Mouse (Mus musculus) spleen, adult 2 months (tissue): Measurements from ENCODE around the gene Nit2. TPM values are rescaled to one million over a fixed set of nuclear protein-coding genes. Genes with fewer than 3 reads are reported as not detected.
A peak's percentile ranks its signal among the peaks of the same experiment; 100 is the strongest.

Experiments
- DNase-seq, 2 experiments: peaks; one replicate each; pipeline versions ENCODE4 v3.0.0 to v3.0.0-alpha.2; 2012 to 2021; ENCODE audit warnings: low spot score in 2 of 2, low read depth in 1 of 2
- H3K27ac ChIP-seq: fragments of 200-500 bp; 2 replicates; pipeline ENCODE4 v1.5.1; 2012; ENCODE audit warnings: low read length, inconsistent platforms; ENCODE audit not compliant: insufficient read depth
- H3K27me3 ChIP-seq: fragments of 200-500 bp; 2 replicates; pipeline ENCODE4 v1.6.1; 2012; ENCODE audit warnings: mild to moderate bottlenecking, moderate library complexity, low read length, inconsistent platforms; ENCODE audit not compliant: control insufficient read depth, insufficient read depth
- H3K36me3 ChIP-seq: fragments of 200-500 bp; 2 replicates; pipeline ENCODE4 v1.6.1; 2012; ENCODE audit warnings: mild to moderate bottlenecking, low read length, inconsistent platforms; ENCODE audit not compliant: control insufficient read depth, insufficient read depth
- H3K4me1 ChIP-seq: fragments of 200-500 bp; 2 replicates; pipeline ENCODE4 v1.6.1; 2011; ENCODE audit warnings: inconsistent platforms; ENCODE audit not compliant: control insufficient read depth, insufficient read depth, insufficient read length
- H3K4me3 ChIP-seq: fragments of 200-500 bp; 2 replicates; pipeline ENCODE4 v1.5.1; 2011; ENCODE audit warnings: mild to moderate bottlenecking, inconsistent platforms; ENCODE audit not compliant: insufficient read depth, insufficient read length; ENCODE audit errors: extremely low read depth
- CTCF ChIP-seq: fragments of 200-500 bp; IDR thresholded peaks from 2 replicates; pipeline ENCODE4 v1.5.1; 2011; ENCODE audit warnings: mild to moderate bottlenecking, inconsistent platforms; ENCODE audit not compliant: insufficient read depth, insufficient read length, insufficient replicate concordance; ENCODE audit errors: extremely low read depth
- POLR2A ChIP-seq: fragments of 200-500 bp; IDR thresholded peaks from 2 replicates; pipeline ENCODE4 v1.6.1; 2011; ENCODE audit warnings: low read depth, low read length, inconsistent platforms
- WGBS: fragments of 180-500 bp; shearing (Covaris S2); methylation state at CpG from one replicate; pipeline ENCODE4 v1.1.7; 2018; 5-methylcytosine and 5-hydroxymethylcytosine counted together
- polyA plus RNA-seq: library from polyadenylated mRNA; depleted of rRNA; stranded (reverse); fragments of >200 nt; gene quantifications from 2 replicates; pipeline ENCODE4 v1.2.3, GENCODE M21; 2012

Nit2 gene
- polyA plus RNA-seq, 1 experiment: 9.1 TPM

DNA sequence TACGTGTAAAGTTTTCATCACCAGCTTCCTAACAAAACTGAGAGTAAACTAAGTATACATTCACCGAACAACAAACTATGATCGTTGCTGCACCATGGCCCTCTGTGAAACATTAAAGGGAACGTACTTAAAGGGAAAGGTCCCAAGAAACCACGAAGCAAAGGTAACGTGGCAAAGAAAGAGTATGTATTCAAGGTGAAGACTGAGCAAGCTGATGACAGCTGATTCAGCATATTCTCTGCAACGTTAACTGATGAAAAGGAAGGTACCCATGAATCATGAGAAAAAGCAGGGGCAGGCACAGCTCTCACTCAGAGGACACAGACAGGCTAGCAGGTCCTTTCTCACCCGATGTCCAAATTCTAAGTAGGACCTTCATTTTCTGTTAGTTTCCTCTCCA is 23.2 kb upstream of the Nit2 start:
- Histone ChIP-seq H3K27me3 (no peaks in the 10 kb centered on the region), H3K27ac (no peak overlapping the region), H3K36me3 (peaks cover 33% of the 10 kb centered on the region), H3K4me3 (no peak overlapping the region), H3K4me1 (no peaks in the 10 kb centered on the region)
- DNase-seq: no peak
- 86% methylated on average over 8 of the region's 8 CpGs for WGBS
- TF ChIP-seq CTCF: no peak

GRCm38 (mm10) chr16:57189493-57189892 is 22.4 kb upstream of the Nit2 start:
- no peak for DNase-seq
- no peak overlapping the region for H3K4me3 ChIP-seq

GRCm38 (mm10) chr16:57186618-57187017 is 19.5 kb upstream of the Nit2 start:
- 95% methylated on average over 4 of the region's 4 CpGs for WGBS
- no peak for TF ChIP-seq POLR2A
- no peak for TF ChIP-seq CTCF
- H3K36me3 ChIP-seq: peaks cover 28% of the 10 kb centered on the region
- no peaks in the 10 kb centered on the region for H3K27me3 ChIP-seq
- no peaks in the 10 kb centered on the region for H3K4me1 ChIP-seq
- DNase-seq: no peak
- no peak overlapping the region for H3K4me3 ChIP-seq
- no peak overlapping the region for H3K27ac ChIP-seq

More at GRCm38 (mm10) chr16:57189493-57189892, 22.4 kb upstream of the Nit2 start:
- no peaks in the 10 kb centered on the region for H3K4me1 ChIP-seq
- H3K36me3 ChIP-seq: peaks cover 31% of the 10 kb centered on the region
- no peak overlapping the region for H3K27ac ChIP-seq
- TF ChIP-seq POLR2A (no peak), CTCF (no peak)
- no peaks in the 10 kb centered on the region for H3K27me3 ChIP-seq
- 27% methylated on average over 2 of the region's 2 CpGs for WGBS

DNA sequence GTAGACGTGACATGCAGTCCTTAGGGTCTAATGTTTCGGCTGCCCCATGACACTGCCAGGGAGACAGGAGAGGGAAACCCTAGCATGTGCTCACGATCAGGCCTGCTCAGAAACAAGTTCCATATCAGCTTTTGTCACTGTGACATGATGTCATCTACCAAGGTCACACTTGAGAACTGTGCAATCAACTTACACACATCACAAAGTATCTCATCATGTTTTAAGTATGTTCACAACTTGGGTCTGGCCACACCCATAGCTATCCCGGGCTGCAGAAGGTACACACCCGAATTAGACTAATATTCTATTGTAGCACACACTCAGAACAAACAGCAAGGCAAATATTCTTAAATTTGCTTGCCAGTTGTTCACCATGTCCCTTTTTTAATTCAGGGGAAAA is 14.9 kb upstream of the Nit2 start:
- Histone ChIP-seq H3K27me3 (no peaks in the 10 kb centered on the region), H3K36me3 (peaks cover 21% of the 10 kb centered on the region), H3K4me3 (no peak overlapping the region), H3K27ac (no peak overlapping the region), H3K4me1 (no peaks in the 10 kb centered on the region)
- no peak for DNase-seq
- WGBS: 94% methylated on average over 5 of the region's 5 CpGs
- TF ChIP-seq CTCF: no peak
- TF ChIP-seq POLR2A: no peak

DNA sequence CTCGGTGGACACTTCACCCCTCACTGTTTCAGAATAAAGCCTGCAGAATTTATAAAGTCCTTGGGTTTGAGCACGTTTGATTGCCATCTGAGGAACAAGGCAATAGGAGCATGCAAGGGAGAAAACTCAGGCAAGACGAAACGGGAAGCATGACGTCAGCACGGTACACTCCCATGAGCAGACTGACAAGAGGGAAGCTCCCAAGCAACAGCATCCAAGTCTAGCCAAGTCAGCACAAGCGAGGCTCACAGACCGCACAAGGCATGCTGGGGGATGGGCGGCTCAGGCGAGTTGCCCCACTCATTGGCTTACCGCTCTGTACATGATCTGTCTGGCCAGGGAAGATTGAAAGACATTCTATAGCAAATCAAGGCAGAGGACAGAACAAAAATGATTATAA is 14.0 kb upstream of the Nit2 start:
- H3K4me3 ChIP-seq: no peak overlapping the region
- peak in 1 of 2 experiments; percentile 12 for DNase-seq
- no peak overlapping the region for H3K27ac ChIP-seq
- no peaks in the 10 kb centered on the region for H3K4me1 ChIP-seq
- TF ChIP-seq CTCF: no peak
- TF ChIP-seq POLR2A: no peak
- WGBS: 89% methylated on average over 11 of the region's 11 CpGs
- no peaks in the 10 kb centered on the region for H3K27me3 ChIP-seq
- H3K36me3 ChIP-seq: peaks cover 19% of the 10 kb centered on the region

- Histone ChIP-seq H3K27ac (no peak overlapping the region), H3K36me3 (peaks cover 10% of the 10 kb centered on the region), H3K4me3 (no peak overlapping the region), H3K27me3 (no peaks in the 10 kb centered on the region), H3K4me1 (no peaks in the 10 kb centered on the region)
- TF ChIP-seq CTCF (no peak), POLR2A (no peak)
- no peak for DNase-seq
- WGBS: 86% methylated on average over 10 of the region's 10 CpGs
Observed at GRCm38 (mm10) chr16:57177664-57178063, 10.5 kb upstream of the Nit2 start.

- Histone ChIP-seq H3K4me3 (no peak overlapping the region), H3K36me3 (peaks cover 11% of the 10 kb centered on the region), H3K27ac (no peak overlapping the region), H3K4me1 (no peaks in the 10 kb centered on the region), H3K27me3 (no peaks in the 10 kb centered on the region)
- DNase-seq: peak; percentile 17 to 31
- 83% methylated on average over 2 of the region's 2 CpGs for WGBS
- TF ChIP-seq CTCF: peak; percentile 29; the same call in 1 of the 2 replicates
- TF ChIP-seq POLR2A: no peak
Observed at GRCm38 (mm10) chr16:57177254-57177653, 10.1 kb upstream of the Nit2 start.
